Mouse (Mus musculus): ENCODE results near the gene Mmrn2. TPM values are rescaled to one million over a fixed set of nuclear protein-coding genes. Genes with fewer than 3 reads are reported as not detected.

Mmrn2 gene
- polyA plus RNA-seq, 1 experiment from 2014 or later, result 7.1 TPM

Other genes starting within 250 kb of the Mmrn2 start
- 0.42 and 0.48 TPM in 2 replicates for gene Npy4r, start 223.0 kb upstream of the Mmrn2 start, polyA plus RNA-seq (2015; fragmentation: Nextera tagmentation; extraction: Ambion mirVana)
- 0.26 and 0.27 TPM in 2 replicates for gene Gprin2, start 173.8 kb upstream of the Mmrn2 start, polyA plus RNA-seq (2015; fragmentation: Nextera tagmentation; extraction: Ambion mirVana)
- 0.86 and 1.2 TPM in 2 replicates for gene Syt15, start 155.9 kb upstream of the Mmrn2 start, polyA plus RNA-seq (2015; fragmentation: Nextera tagmentation; extraction: Ambion mirVana)
- gene Shld2, start 65.0 kb upstream of the Mmrn2 start, polyA plus RNA-seq (2015; fragmentation: Nextera tagmentation; extraction: Ambion mirVana), result 5.8 and 7.1 TPM in 2 replicates
- 72.9 and 73.6 TPM in 2 replicates for gene Glud1, start 64.7 kb upstream of the Mmrn2 start, polyA plus RNA-seq (2015; fragmentation: Nextera tagmentation; extraction: Ambion mirVana)
- not detected in 2 replicates for gene Fam25c, start 20.0 kb upstream of the Mmrn2 start, polyA plus RNA-seq (2015; fragmentation: Nextera tagmentation; extraction: Ambion mirVana)
- gene Sncg, start 676 bp upstream of the Mmrn2 start, polyA plus RNA-seq (2015; fragmentation: Nextera tagmentation; extraction: Ambion mirVana), result 35.5 and 37.9 TPM in 2 replicates
- 11.0 and 15.6 TPM in 2 replicates for gene Bmpr1a, start 127.9 kb downstream of the Mmrn2 start, polyA plus RNA-seq (2015; fragmentation: Nextera tagmentation; extraction: Ambion mirVana)
- not detected in 2 replicates for gene 9230112D13Rik, start 147.3 kb downstream of the Mmrn2 start, polyA plus RNA-seq (2015; fragmentation: Nextera tagmentation; extraction: Ambion mirVana)
- 12.8 and 15.7 TPM in 2 replicates for gene Ldb3, start 213.2 kb downstream of the Mmrn2 start, polyA plus RNA-seq (2015; fragmentation: Nextera tagmentation; extraction: Ambion mirVana)
- gene Opn4, start 224.7 kb downstream of the Mmrn2 start, polyA plus RNA-seq (2015; fragmentation: Nextera tagmentation; extraction: Ambion mirVana), result 0.34 TPM in 1 of 2 replicates, not detected in the other

Measured in intestine, embryonic 16.5 days (tissue).